Mouse (Mus musculus): ENCODE measurements at regions not wholly inside any gene's neighbourhood (a gene's known extent, or its start where the extent isn't known, plus 50 kb on each side); places are given as distances from the start of the nearest gene placed in this dataset.
A peak's percentile ranks its signal among the peaks of the same experiment; 100 is the strongest.

GRCm38 (mm10) chrY:263314-263713, 533.9 kb downstream of the Zfy1 start:
- no peak overlapping the region for H3K27ac ChIP-seq
- H3K36me3 ChIP-seq (replicated peaks) = no peaks in the 10 kb centered on the region
- H3K4me3 ChIP-seq (replicated peaks) = no peak overlapping the region
- H3K9ac ChIP-seq = no peak overlapping the region
- no peak overlapping the region for H3K4me2 ChIP-seq
- H3K4me1 ChIP-seq = no peaks in the 10 kb centered on the region
- H3K9me3 ChIP-seq = 0 out of 2 replicates have a peak, but pooled peaks cover 2% of the 10 kb centered on the region
- 88% methylated on average over 2 of the region's 5 CpGs for WGBS
- ATAC-seq (ENCODE audit: low FRiP score) = peak; percentile 49; the same call in 1 of the 2 replicates
- H3K27me3 ChIP-seq = no peaks in the 10 kb centered on the region

Measured in forebrain, embryonic 12.5 days (tissue).